Mouse (Mus musculus) embryonic facial prominence, embryonic 11.5 days (tissue): Measurements from ENCODE around the gene Kdm4c. TPM values are rescaled to one million over a fixed set of nuclear protein-coding genes. Genes with fewer than 3 reads are reported as not detected.

Experiments used
- ATAC-seq: fragments of 200-750 bp; cut with Nextera tagmentation; replicated peaks from 2 replicates; pipeline ENCODE4 v1.8.0; 2017; ENCODE audit warnings: low read depth; ENCODE audit not compliant: insufficient number of reproducible peaks, low FRiP score, low TSS enrichment
- DNase-seq: peaks from one replicate; pipeline ENCODE4 v3.0.0-alpha.2; 2015; ENCODE audit warnings: low spot score
- H3K27ac ChIP-seq: fragments of 300-500 bp; sonication (generic); replicated peaks from 2 replicates; pipeline ENCODE4 v1.5.1; 2014; ENCODE audit warnings: mild to moderate bottlenecking, low read depth, low read length, control low read depth
- H3K27me3 ChIP-seq: fragments of 300-500 bp; sonication (generic); 2 replicates; pipeline ENCODE4 v1.6.1; 2014; ENCODE audit warnings: mild to moderate bottlenecking, low read length, moderate library complexity, mixed read lengths; ENCODE audit not compliant: control insufficient read depth, insufficient read depth
- H3K36me3 ChIP-seq: fragments of 300-500 bp; sonication (generic); replicated peaks from 2 replicates; pipeline ENCODE4 v1.6.1; 2014; ENCODE audit warnings: low read depth, mild to moderate bottlenecking, low read length, moderate library complexity, mixed read lengths; ENCODE audit not compliant: control insufficient read depth, insufficient read depth
- H3K4me1 ChIP-seq: fragments of 300-500 bp; sonication (generic); 2 replicates; pipeline ENCODE4 v1.6.1; 2014; ENCODE audit warnings: low read length, mixed read lengths; ENCODE audit not compliant: control insufficient read depth, insufficient read depth
- H3K4me2 ChIP-seq: fragments of 300-500 bp; sonication (generic); 2 replicates; pipeline ENCODE4 v1.6.1; 2014; ENCODE audit warnings: low read depth, mild to moderate bottlenecking, control low read depth, low read length, moderate library complexity
- H3K4me3 ChIP-seq: fragments of 300-500 bp; sonication (generic); 2 replicates; pipeline ENCODE4 v1.5.1; 2014; ENCODE audit warnings: low read depth, low read length, control low read depth
- H3K9ac ChIP-seq: fragments of 300-500 bp; sonication (generic); replicated peaks from 2 replicates; pipeline ENCODE4 v1.6.1; 2014; ENCODE audit warnings: mild to moderate bottlenecking, control low read depth, low read length
- H3K9me3 ChIP-seq: fragments of 300-500 bp; sonication (generic); replicated peaks from 2 replicates; pipeline ENCODE4 v1.6.1; 2016; ENCODE audit warnings: mild to moderate bottlenecking, low read length, inconsistent platforms, mixed read lengths; ENCODE audit not compliant: control insufficient read depth
- WGBS: fragments of 180-500 bp; shearing (Covaris S2); extraction: QIAGEN DNeasy Blood & Tissue Kit; methylation state at CpG from one replicate; pipeline ENCODE4 v1.1.7; 2014; 5-methylcytosine and 5-hydroxymethylcytosine counted together
- polyA plus RNA-seq: library from polyadenylated mRNA; unstranded; fragments of >200 nt; fragmentation: Nextera tagmentation; extraction: Ambion mirVana; gene quantifications from 2 replicates; pipeline ENCODE4 v1.2.1, GENCODE M21; 2014

Gene Kdm4c
- polyA plus RNA-seq, 1 experiment from 2014 or later = 12.7 TPM

DNA sequence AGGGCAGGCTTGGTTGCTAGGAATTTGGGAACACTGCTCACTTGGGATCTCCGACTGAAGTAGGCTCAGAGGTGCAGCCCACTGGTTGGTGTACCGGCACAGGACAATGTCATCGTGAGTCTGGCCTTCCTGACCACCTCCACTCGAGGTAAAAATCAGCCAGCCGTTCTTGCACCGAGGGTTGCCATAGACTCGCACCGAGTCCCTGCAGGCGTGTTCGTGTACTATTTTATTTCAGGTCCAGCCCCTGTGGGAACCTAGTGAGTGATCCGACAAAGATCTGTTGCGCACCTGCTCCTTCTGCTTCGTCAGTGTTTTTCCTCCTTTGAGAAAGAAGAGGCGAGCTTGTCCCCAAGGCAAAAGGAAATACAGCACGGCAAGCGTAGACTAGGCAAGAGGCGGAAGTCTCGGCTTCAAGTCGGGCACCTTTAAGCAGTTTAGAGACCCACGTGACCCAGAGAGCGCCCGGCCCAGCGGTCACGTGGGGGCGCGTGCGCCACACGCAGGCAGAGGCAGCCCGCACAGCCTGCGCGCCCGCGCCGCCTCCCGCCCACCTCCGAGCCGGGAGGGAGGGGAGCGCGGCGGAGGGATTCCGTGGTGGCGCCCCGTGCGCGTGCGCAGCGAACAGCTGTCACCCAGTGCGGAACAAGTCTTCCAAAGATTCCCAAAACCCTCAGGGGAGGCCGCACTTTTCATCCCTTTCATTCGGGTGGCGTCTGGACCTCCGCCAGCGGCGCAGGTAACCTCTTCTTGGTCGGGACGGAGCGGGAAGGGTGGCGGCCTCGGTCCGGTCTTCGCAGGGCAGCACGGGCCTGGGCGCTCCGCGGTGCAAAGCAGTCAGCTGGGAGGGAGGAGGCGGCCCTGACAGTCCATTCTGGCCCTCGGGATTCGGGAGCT lies 9.3 kb downstream of the Kdm4c start:
- DNase-seq = peak; percentile 95
- Histone ChIP-seq H3K27me3 (no peaks in the 10 kb centered on the region), H3K9me3 (no peaks in the 10 kb centered on the region), H3K4me1 (no peaks in the 10 kb centered on the region), H3K27ac (no peak overlapping the region), H3K4me2 (peak overlapping the region; percentile 74), H3K36me3 (no peaks in the 10 kb centered on the region), H3K4me3 (peak overlapping the region; percentile 84), H3K9ac (peak overlapping the region; percentile 82)
- peak; percentile 96 for ATAC-seq
- WGBS = under 1% methylated on average over 68 of the region's 68 CpGs

DNA sequence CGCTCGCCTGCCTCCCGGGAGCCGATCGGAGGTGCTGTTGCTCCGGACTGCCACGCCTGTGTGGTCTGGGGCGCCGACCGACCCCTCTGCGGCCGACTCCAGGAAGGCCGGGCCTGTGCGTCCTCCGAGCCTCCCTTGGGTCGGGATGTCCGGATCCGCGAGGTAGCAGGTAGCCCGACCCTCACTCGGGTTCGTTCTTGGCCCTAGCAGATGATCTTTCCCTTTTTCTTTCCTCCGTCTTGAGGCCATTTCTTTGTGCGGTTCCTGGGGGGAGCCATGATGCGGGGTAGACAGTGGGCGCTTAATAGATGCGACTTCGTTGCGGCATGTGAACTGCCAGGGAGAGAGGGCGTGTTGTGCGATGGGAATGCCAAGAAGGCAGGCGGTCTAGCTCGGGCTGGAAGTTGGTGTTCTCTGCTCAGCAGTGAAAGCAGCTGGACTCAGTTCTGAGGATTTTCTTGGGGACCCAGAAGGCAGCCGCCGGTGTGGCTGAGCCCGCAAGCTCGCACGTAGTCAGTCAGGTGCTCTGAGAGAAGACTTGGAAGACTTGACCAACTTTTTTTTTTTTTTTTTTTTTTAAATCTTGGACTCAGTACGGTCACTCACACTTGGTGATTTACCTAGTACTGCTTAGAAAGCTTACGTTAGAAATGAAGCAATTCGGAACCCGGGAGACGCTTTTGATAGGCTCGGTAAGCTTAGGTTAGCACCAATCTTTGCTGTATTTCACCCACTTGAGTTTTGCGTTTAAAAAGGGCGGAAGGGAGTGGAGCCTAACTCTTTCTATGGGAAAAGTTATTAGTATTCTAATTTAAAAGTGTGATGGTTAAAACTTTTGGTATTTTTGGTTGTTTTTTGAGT lies 10.2 kb downstream of the Kdm4c start:
- Histone ChIP-seq H3K9ac (peak overlapping the region; percentile 82), H3K4me2 (peak overlapping the region; percentile 70), H3K4me3 (peak overlapping the region; percentile 84), H3K9me3 (no peaks in the 10 kb centered on the region), H3K36me3 (no peaks in the 10 kb centered on the region), H3K27ac (no peak overlapping the region), H3K27me3 (no peaks in the 10 kb centered on the region), H3K4me1 (no peaks in the 10 kb centered on the region)
- DNase-seq (peak; percentile 35), ATAC-seq (peak; percentile 37)
- 1% methylated on average over 46 of the region's 46 CpGs for WGBS

DNA sequence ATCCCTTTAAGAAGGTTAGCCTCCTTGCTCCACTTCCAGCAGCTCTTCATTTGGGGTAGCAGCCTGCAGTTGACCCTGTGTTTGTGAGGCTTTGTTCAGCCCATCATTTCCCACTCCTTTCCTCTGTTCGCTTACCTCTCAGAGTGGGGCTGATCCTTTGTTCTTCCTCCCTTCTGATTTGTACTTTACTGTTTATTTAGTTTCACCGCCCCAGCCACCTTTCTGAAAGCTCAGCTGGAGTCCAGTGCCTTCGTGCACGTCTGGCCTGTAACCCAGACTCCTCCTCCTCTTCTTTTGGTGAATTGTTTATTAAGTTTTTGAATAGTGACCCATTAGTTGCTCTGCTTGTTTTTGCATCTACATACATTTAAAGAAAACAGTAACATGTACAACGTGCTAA lies 15.6 kb downstream of the Kdm4c start:
- no peaks in the 10 kb centered on the region for H3K27me3 ChIP-seq
- ATAC-seq (no peak), DNase-seq (no peak)
- H3K4me2 ChIP-seq = no peak overlapping the region
- no peak overlapping the region for H3K4me3 ChIP-seq
- H3K27ac ChIP-seq = no peak overlapping the region
- no peak overlapping the region for H3K9ac ChIP-seq
- H3K36me3 ChIP-seq = no peaks in the 10 kb centered on the region
- 35% methylated on average over 5 of the region's 5 CpGs for WGBS
- H3K9me3 ChIP-seq = no peaks in the 10 kb centered on the region
- no peaks in the 10 kb centered on the region for H3K4me1 ChIP-seq

DNA sequence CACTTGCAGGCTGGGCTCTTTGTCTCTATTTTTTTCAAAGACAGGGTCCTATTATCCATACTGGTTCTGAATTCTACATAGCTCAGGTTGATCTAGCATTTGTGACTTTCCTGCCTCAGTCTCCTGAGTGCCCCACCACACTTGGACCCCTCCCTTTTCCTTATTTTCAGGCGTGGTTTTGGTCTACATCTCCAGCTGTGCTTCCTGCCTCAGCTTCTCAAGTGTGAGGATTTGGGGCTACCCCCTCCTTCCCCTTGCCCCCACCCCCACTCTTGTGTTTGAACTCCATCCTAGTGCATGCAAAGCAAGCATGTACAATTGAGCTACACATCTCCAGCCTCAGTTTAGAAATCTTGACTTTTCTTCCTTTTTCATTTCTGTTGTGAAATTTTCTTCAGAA lies 16.2 kb downstream of the Kdm4c start:
- no peaks in the 10 kb centered on the region for H3K27me3 ChIP-seq

DNA sequence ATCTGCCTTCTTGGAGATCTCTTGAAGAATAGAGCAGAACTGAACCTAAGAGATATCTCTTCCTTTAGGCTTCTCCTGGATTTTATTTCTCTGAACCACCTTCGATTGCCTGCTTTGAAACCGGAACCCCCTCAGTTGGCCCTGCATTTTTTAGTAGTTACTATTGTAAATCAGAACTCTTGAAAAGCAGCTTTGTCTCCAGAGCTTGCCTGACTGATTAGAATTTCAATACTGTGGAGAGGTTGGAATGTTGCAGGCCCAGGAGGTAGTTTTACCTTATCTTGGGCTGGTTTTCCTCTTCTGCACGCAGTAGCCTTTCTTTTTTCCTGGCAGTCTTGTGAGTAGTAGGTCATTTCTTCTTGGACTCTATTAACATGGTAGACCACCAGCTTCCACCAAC lies 17.0 kb downstream of the Kdm4c start:
- Histone ChIP-seq H3K36me3 (no peaks in the 10 kb centered on the region), H3K4me3 (no peak overlapping the region), H3K27me3 (no peaks in the 10 kb centered on the region), H3K9ac (no peak overlapping the region), H3K27ac (no peak overlapping the region), H3K9me3 (no peaks in the 10 kb centered on the region), H3K4me1 (no peaks in the 10 kb centered on the region), H3K4me2 (no peak overlapping the region)
- no peak for ATAC-seq
- 24% methylated on average over 3 of the region's 3 CpGs for WGBS
- no peak for DNase-seq

More for the DNA sequence above, 16.2 kb downstream of the Kdm4c start:
- ATAC-seq (no peak), DNase-seq (no peak)
- Histone ChIP-seq H3K27ac (no peak overlapping the region), H3K9ac (no peak overlapping the region), H3K4me3 (no peak overlapping the region), H3K4me2 (no peak overlapping the region), H3K4me1 (no peaks in the 10 kb centered on the region), H3K36me3 (no peaks in the 10 kb centered on the region), H3K9me3 (no peaks in the 10 kb centered on the region)
- WGBS = 56% methylated on average over 1 of the region's 1 CpGs

DNA sequence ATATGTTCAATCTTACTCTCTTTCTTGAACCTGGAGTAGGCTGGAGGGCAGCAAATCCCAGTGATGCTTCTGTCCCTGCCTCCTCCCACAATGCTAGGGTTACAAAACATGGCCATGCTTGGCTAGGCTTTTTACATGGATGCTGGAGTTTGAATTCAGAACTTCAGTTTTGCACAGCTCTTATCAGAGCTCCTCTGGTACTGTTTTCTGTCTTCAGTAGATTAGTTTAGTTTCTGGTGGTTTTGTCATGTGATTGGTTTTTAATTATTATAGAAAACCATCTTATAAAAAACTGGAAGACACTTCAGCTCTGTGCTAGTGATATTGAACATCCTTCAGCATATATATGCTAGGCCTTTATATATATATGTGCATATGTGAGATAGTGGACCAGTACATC lies 19.6 kb downstream of the Kdm4c start:
- Histone ChIP-seq H3K27ac (no peak overlapping the region), H3K4me2 (no peak overlapping the region), H3K4me1 (no peaks in the 10 kb centered on the region), H3K9me3 (no peaks in the 10 kb centered on the region), H3K4me3 (no peak overlapping the region), H3K36me3 (no peaks in the 10 kb centered on the region), H3K27me3 (no peaks in the 10 kb centered on the region), H3K9ac (no peak overlapping the region)
- DNase-seq (no peak), ATAC-seq (no peak)

DNA sequence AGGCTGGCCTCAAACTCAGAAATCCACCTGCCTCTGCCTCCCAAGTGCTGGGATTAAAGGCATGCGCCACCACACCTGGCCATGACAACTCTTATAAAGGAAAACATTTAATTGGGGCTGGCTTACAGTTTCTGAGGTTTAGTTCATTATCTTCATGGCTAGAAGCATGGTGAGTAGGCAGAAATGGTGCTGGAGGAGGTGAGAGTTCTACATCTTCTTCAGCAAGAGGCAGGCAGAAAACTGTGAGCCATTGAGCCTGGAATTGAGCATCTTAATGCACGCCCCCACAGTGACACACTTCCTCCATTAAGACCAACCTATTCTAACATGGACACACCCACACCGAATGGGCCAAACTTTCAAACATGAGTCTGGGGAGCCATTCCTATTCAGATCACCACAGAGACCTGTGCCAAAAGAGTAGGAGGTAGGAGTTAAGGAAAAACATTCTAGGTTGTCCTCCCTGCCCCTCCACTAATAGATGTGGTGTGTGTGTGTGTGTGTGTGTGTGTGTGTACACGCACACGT lies 22.2 kb downstream of the Kdm4c start:
- Histone ChIP-seq H3K27ac (no peak overlapping the region), H3K4me2 (no peak overlapping the region), H3K9ac (no peak overlapping the region), H3K27me3 (no peaks in the 10 kb centered on the region), H3K36me3 (no peaks in the 10 kb centered on the region), H3K4me1 (no peaks in the 10 kb centered on the region), H3K9me3 (no peaks in the 10 kb centered on the region), H3K4me3 (no peak overlapping the region)
- WGBS = 91% methylated on average over 5 of the region's 5 CpGs
- DNase-seq = no peak
- ATAC-seq = no peak

DNA sequence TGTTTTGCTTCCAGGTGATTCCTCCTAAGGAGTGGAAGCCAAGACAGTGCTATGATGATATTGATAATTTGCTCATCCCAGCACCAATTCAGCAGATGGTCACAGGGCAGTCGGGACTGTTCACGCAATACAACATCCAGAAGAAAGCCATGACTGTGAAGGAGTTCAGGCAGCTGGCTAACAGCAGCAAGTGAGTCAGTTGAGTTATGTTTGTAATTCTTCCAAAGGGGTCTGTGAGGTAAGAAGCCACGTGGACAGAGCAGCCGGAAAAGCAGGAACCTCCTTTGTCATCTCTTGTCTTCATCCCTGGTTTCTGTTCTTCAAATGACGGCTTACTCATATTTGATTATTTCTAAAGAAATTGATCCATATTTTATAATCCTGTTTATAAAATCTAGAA lies 28.9 kb downstream of the Kdm4c start:
- WGBS = 90% methylated on average over 5 of the region's 5 CpGs

More for the DNA sequence above, 28.9 kb downstream of the Kdm4c start:
- H3K9ac ChIP-seq = no peak overlapping the region
- no peaks in the 10 kb centered on the region for H3K27me3 ChIP-seq
- no peak overlapping the region for H3K4me3 ChIP-seq
- no peak overlapping the region for H3K4me2 ChIP-seq
- ATAC-seq = no peak
- no peaks in the 10 kb centered on the region for H3K9me3 ChIP-seq
- no peaks in the 10 kb centered on the region for H3K36me3 ChIP-seq
- H3K27ac ChIP-seq = no peak overlapping the region
- no peaks in the 10 kb centered on the region for H3K4me1 ChIP-seq
- no peak for DNase-seq
